Mouse (Mus musculus) cerebellum, adult 9-11 months (tissue): ENCODE measurements at regions not wholly inside any gene's neighbourhood (a gene's known extent, or its start where the extent isn't known, plus 50 kb on each side); places are given as distances from the start of the nearest gene placed in this dataset.

Experiments
- DNase-seq: peaks from one replicate; pipeline ENCODE4 v3.0.0; 2022

- DNase-seq, result peak; percentile 77
Measured at GRCm38 (mm10) chr2:75603175-75603871, 55.7 kb upstream of the Hnrnpa3 start.

- DNase-seq, result peak; percentile 58
Measured at GRCm38 (mm10) chr2:75605634-75606033, 53.4 kb upstream of the Hnrnpa3 start.

- no peak for DNase-seq
Measured at GRCm38 (mm10) chr2:75607010-75607915, 51.8 kb upstream of the Hnrnpa3 start.

GRCm38 (mm10) chr2:75607958-75608357, 51.1 kb upstream of the Hnrnpa3 start:
- DNase-seq, result no peak

- no peak for DNase-seq
Measured at GRCm38 (mm10) chr2:75608482-75608881, 50.6 kb upstream of the Hnrnpa3 start.

GRCm38 (mm10) chr2:75609150-75609946, 49.7 kb upstream of the Hnrnpa3 start:
- no peak for DNase-seq
